Mouse (Mus musculus): Measurements from ENCODE around the gene Myzap.

GRCm38 (mm10) chr9:71616185-71616584 is 24.0 kb upstream of the Myzap start:
- TF ChIP-seq POLR2A (IDR thresholded peaks at IDR 0.05; ENCODE audit: borderline replicate concordance, insufficient read depth, low read length): no peak
- TF ChIP-seq CTCF (IDR thresholded peaks at IDR 0.05; ENCODE audit: borderline replicate concordance, insufficient read depth, low read depth, low read length): peak; percentile 72

Data from cerebellum, adult 2 months (tissue).